Mouse (Mus musculus) thymus, adult 2 months (tissue): Measurements from ENCODE around the gene Tmem218. TPM values are rescaled to one million over a fixed set of nuclear protein-coding genes. Genes with fewer than 3 reads are reported as not detected.

ENCODE experiments used
- DNase-seq: peaks from one replicate; pipeline ENCODE4 v3.0.0; 2021
- H3K27ac ChIP-seq: fragments of 200-500 bp; 2 replicates; pipeline ENCODE4 v1.5.1; 2012; ENCODE audit warnings: low read length, control low read depth; ENCODE audit not compliant: control insufficient read depth, insufficient read depth
- H3K27me3 ChIP-seq: fragments of 200-500 bp; 2 replicates; pipeline ENCODE4 v1.6.1; 2012; ENCODE audit warnings: mild to moderate bottlenecking, low read length, moderate library complexity, mixed read lengths; ENCODE audit not compliant: control insufficient read depth, insufficient read depth
- H3K36me3 ChIP-seq: fragments of 200-500 bp; 2 replicates; pipeline ENCODE4 v1.6.1; 2012; ENCODE audit warnings: mild to moderate bottlenecking, low read length, moderate library complexity; ENCODE audit not compliant: control insufficient read depth, insufficient read depth
- H3K4me1 ChIP-seq: fragments of 200-500 bp; replicated peaks from 2 replicates; pipeline ENCODE4 v1.6.1; 2012; ENCODE audit warnings: low read length; ENCODE audit not compliant: control insufficient read depth, insufficient read depth
- H3K4me3 ChIP-seq: fragments of 200-500 bp; 2 replicates; pipeline ENCODE4 v1.5.1; 2012; ENCODE audit warnings: mild to moderate bottlenecking, low read length, control low read depth, moderate library complexity; ENCODE audit not compliant: control insufficient read depth, insufficient read depth
- CTCF ChIP-seq: fragments of 200-500 bp; IDR thresholded peaks from 2 replicates; pipeline ENCODE4 v1.5.1; 2012; ENCODE audit warnings: mild to moderate bottlenecking, control low read depth, low read length, moderate library complexity, borderline replicate concordance; ENCODE audit not compliant: control insufficient read depth, poor library complexity, insufficient read depth; ENCODE audit errors: extremely low read depth
- POLR2A ChIP-seq: fragments of 200-500 bp; IDR thresholded peaks from 2 replicates; pipeline ENCODE4 v1.6.1; 2012; ENCODE audit warnings: mild to moderate bottlenecking, low read length, control low read depth, moderate library complexity; ENCODE audit not compliant: control insufficient read depth, poor library complexity, insufficient read depth; ENCODE audit errors: extremely low read depth
- WGBS: fragments of 180-500 bp; shearing (Covaris S2); methylation state at CpG from one replicate; pipeline ENCODE4 v1.1.7; 2018; 5-methylcytosine and 5-hydroxymethylcytosine counted together
- polyA plus RNA-seq: library from polyadenylated mRNA; depleted of rRNA; stranded (reverse); fragments of >200 nt; gene quantifications from 2 replicates; pipeline ENCODE4 v1.2.3, GENCODE M21; 2012

Gene Tmem218
- polyA plus RNA-seq, 1 experiment: 2.9 TPM

DNA sequence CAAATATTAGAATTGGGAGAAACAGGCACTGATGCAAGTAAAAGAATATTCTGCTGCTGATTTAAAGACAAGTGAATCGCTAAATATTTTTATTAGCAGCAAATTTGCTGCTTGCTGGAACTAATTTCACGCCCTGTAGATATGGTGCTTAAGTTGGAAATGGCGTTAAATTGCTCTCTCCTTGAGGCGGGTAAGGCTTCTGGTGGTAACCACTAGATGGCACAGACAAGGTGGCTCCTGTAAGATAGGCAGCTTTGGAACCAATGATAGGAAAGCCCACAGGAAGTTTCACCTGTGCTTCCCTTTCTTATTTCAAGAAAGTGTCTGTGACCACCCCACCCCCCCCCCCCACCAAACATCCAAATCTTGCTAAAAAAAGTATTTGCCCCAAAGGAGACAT lies 11.0 kb upstream of the Tmem218 start:
- no peak overlapping the region for H3K4me3 ChIP-seq
- WGBS: 75% methylated on average over 4 of the region's 4 CpGs
- no peaks in the 10 kb centered on the region for H3K4me1 ChIP-seq
- H3K27ac ChIP-seq: no peak overlapping the region
- TF ChIP-seq CTCF (no peak), POLR2A (no peak)
- H3K27me3 ChIP-seq: no peaks in the 10 kb centered on the region
- DNase-seq: no peak
- H3K36me3 ChIP-seq: no peaks in the 10 kb centered on the region

DNA sequence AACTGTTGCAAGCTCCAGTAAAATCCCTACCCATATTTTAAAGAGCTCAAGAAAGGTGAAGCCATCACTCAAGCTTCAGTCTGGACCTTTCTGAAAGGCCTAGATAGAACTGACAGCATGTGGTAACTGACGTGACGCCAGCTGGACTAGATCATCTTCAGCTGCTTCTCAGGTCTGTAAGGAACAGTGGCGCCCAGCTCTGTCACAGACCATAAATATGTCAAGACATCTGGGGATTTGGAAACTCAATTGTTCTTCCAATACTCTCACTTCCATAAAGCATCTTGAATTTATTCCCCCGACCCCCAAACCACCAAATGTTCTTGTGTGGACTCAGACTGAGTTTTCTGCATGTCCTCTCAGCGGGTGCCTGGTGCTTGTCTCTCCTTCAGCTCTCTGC lies 7.6 kb upstream of the Tmem218 start:
- Histone ChIP-seq H3K4me3 (no peak overlapping the region), H3K27me3 (no peaks in the 10 kb centered on the region), H3K36me3 (no peaks in the 10 kb centered on the region), H3K27ac (no peak overlapping the region), H3K4me1 (no peaks in the 10 kb centered on the region)
- DNase-seq: no peak
- WGBS: 91% methylated on average over 5 of the region's 5 CpGs
- TF ChIP-seq POLR2A (no peak), CTCF (no peak)

DNA sequence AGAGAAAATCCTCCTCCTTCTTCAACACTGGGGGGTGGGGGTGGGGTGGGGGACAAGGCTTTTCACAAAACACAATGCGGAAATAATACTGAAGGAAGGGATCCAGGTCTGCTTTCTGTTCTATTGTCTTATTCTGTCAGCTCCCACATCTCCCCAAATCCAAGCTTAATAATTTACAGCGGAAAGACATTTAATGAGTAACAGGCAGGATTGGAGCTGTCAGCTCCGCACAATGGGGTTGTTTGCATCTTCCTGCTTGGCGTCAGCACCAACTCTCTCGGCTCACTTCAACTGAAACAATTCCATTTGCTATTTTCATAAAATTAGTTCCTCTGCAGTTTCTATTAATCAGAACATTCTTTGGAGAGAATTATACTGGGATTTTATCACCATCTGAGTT lies 4.1 kb upstream of the Tmem218 start:
- 91% methylated on average over 5 of the region's 5 CpGs for WGBS
- no peak overlapping the region for H3K27ac ChIP-seq
- H3K36me3 ChIP-seq: no peaks in the 10 kb centered on the region
- TF ChIP-seq CTCF: no peak
- TF ChIP-seq POLR2A: no peak
- peaks cover 5% of the 10 kb centered on the region; the same call in 1 of the 2 replicates for H3K4me1 ChIP-seq
- no peak for DNase-seq
- no peak overlapping the region for H3K4me3 ChIP-seq
- H3K27me3 ChIP-seq: no peaks in the 10 kb centered on the region

DNA sequence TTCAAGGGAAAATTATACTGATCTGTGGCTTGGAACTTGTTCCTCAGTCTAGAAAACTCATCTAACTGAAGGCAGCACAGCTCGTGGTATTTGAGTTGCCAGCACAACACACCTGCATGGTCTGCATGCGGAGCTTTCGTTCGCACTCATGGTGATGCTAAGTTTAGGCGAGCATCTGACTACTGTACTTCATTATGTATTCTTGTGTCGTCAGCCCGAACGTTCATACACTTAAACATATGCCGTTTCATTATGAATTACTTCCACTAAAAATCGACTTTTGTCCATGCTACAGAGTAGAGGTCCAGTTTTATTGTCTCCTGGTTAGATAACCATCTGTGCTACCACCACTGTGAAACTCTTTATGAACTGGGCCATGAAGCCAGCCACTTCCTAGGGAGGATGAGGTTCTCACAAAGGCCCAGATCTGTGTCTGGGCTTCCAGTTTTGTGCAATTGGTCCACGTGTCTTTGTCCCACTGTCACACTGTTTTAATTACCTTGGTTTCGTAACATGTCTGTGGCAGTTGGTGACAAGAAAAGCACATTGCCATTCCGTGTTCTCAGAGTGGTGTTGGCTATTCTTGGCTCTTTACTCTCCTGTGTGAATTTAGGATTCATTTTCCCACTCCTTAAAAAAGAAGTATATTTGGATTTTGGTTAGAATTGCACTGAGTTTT lies 5.2 kb downstream of the Tmem218 start:
- WGBS: 85% methylated on average over 13 of the region's 13 CpGs
- no peaks in the 10 kb centered on the region for H3K36me3 ChIP-seq
- no peak for DNase-seq
- no peak overlapping the region for H3K27ac ChIP-seq
- no peak for TF ChIP-seq POLR2A
- no peak for TF ChIP-seq CTCF
- H3K4me3 ChIP-seq: no peak overlapping the region
- H3K4me1 ChIP-seq: 0 out of 2 replicates have a peak, but pooled peaks cover 4% of the 10 kb centered on the region
- no peaks in the 10 kb centered on the region for H3K27me3 ChIP-seq

DNA sequence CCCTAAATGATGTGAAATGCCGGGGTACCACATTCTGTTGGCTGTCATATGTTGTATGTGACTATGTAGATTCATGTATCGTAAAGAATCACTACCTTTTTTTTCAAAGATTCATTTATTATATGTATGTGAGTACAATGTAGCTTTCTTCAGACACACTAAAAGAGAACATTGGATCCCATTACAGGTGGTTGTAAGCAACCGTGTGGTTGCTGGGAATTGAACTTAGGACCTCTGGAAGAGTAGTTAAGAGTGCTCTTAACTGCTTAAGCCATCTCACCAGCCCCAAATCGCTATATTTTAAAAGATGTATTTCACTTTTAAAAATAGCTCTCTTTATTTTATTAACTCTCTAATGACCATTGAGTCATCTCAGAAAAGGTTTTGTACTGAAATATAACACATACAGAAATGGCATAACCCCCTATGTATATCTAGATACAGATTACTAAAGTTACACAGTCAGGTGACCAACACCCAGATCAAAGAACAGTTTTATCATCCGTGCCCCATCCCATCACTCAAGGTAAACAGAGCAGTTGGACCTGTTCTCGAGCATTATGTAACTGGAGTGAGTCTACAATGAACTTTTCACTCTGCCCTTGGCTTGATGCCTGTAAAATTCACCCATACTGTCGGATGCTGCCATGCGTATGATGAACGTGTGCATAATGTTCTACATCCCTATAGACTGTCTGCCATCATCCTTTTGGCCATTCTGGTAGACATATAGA lies 6.5 kb downstream of the Tmem218 start:
- H3K4me3 ChIP-seq: no peak overlapping the region
- no peaks in the 10 kb centered on the region for H3K4me1 ChIP-seq
- DNase-seq: no peak
- H3K27ac ChIP-seq: no peak overlapping the region
- H3K36me3 ChIP-seq: no peaks in the 10 kb centered on the region
- WGBS: 93% methylated on average over 9 of the region's 9 CpGs
- no peaks in the 10 kb centered on the region for H3K27me3 ChIP-seq
- TF ChIP-seq CTCF (no peak), POLR2A (no peak)

DNA sequence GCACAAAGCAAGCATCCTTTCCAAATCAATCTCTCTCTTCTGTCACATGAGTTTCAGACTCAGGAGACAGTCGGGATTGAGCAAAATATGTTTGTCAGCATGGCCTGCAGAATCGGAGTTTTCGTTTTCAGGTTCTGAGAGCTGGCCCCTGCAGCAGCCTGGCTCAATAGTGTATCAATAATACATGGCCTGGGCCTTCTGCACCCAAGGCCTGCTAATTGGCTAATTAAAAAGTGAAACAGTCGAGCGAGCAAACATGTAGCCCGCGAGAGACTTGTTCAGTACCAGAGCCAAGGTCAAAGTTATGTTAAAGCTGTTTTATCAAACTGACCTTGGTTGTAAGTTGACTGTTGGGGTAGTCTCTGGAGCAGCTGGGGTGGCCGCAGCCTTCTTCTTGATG lies 12.7 kb downstream of the Tmem218 start:
- WGBS: 97% methylated on average over 8 of the region's 8 CpGs
- TF ChIP-seq POLR2A: no peak
- TF ChIP-seq CTCF: no peak
- Histone ChIP-seq H3K36me3 (no peaks in the 10 kb centered on the region), H3K4me1 (no peaks in the 10 kb centered on the region), H3K4me3 (no peak overlapping the region), H3K27me3 (no peaks in the 10 kb centered on the region), H3K27ac (no peak overlapping the region)
- DNase-seq: no peak

DNA sequence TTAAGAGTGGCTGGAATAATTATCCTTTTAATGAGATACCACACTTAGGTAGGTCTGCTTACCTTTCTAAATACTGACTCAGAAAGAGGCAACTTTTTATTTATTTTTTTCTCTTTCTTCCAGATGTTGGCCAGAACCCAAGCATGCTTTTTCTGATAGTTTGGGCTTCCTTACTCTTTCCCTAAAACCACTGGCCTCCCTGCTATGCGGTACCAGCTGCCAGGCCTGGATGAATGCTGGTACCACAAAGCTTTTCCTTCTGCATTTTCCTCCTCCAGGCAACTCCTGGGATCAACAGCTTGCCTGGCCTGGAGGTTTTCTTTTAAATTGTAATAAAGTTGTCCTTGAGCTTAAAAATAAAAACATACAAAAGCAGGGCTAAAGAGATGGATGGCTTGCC lies 17.6 kb downstream of the Tmem218 start:
- 94% methylated on average over 1 of the region's 1 CpGs for WGBS
- no peaks in the 10 kb centered on the region for H3K27me3 ChIP-seq
- peaks cover 11% of the 10 kb centered on the region for H3K4me1 ChIP-seq
- H3K27ac ChIP-seq: no peak overlapping the region
- no peak for TF ChIP-seq CTCF
- no peak for TF ChIP-seq POLR2A
- no peak for DNase-seq
- no peaks in the 10 kb centered on the region for H3K36me3 ChIP-seq
- H3K4me3 ChIP-seq: no peak overlapping the region
